Mouse (Mus musculus): ENCODE measurements around the gene Dmd. TPM values are rescaled to one million over a fixed set of nuclear protein-coding genes. Genes with fewer than 3 reads are reported as not detected.

Gene Dmd
- polyA plus RNA-seq (2015; fragmentation: Nextera tagmentation; extraction: Ambion mirVana): 8.2 and 9.4 TPM in 2 replicates

- Histone ChIP-seq H3K4me1 (ENCODE audit: insufficient read depth) (no peaks in the 10 kb centered on the region), H3K27ac (ENCODE audit: low read depth) (no peak within 1 kb of the TSS), H3K27me3 (ENCODE audit: insufficient read depth, low read length) (no peaks in the 10 kb centered on the region), H3K4me3 (ENCODE audit: low read depth, low read length) (no peak within 1 kb of the TSS), H3K9me3 (ENCODE audit: low read length) (no peaks in the 10 kb centered on the region), H3K9ac (replicated peaks) (no peak within 1 kb of the TSS), H3K36me3 (replicated peaks; ENCODE audit: insufficient read depth, low read length) (no peaks in the 10 kb centered on the region), H3K4me2 (ENCODE audit: low read depth, low read length) (no peak within 1 kb of the TSS)
- ATAC-seq (no peak), DNase-seq (no peak)
- 63% methylated on average over 3 of the region's 3 CpGs for WGBS (ENCODE audit: insufficient replicate concordance)
- TF ChIP-seq CTCF (IDR thresholded peaks at IDR 0.05; ENCODE audit: low read depth) (no peak), EP300 (IDR thresholded peaks at IDR 0.05; ENCODE audit: low read depth) (no peak)
Observed at GRCm38 (mm10) chrX:82948630-82949029, at the start of gene Dmd. Gene Dmd, plus strand, starts transcription at chrX:82948870.

- no peak overlapping the region for H3K27ac ChIP-seq (ENCODE audit: low read depth)
- TF ChIP-seq EP300 (IDR thresholded peaks at IDR 0.05; ENCODE audit: low read depth): no peak
- no peak for TF ChIP-seq CTCF (IDR thresholded peaks at IDR 0.05; ENCODE audit: low read depth)
Observed at GRCm38 (mm10) chrX:82901515-82901914, 47.2 kb upstream of the Dmd start.

GRCm38 (mm10) chrX:82987683-82988082, 39.0 kb downstream of the Dmd start:
- H3K27me3 ChIP-seq (ENCODE audit: insufficient read depth, low read length): no peaks in the 10 kb centered on the region
- H3K4me2 ChIP-seq (ENCODE audit: low read depth, low read length): no peak overlapping the region
- H3K9me3 ChIP-seq (ENCODE audit: low read length): no peaks in the 10 kb centered on the region
- no peaks in the 10 kb centered on the region for H3K36me3 ChIP-seq (replicated peaks; ENCODE audit: insufficient read depth, low read length)
- ATAC-seq (no peak), DNase-seq (no peak)
- TF ChIP-seq EP300 (IDR thresholded peaks at IDR 0.05; ENCODE audit: low read depth) (no peak), CTCF (IDR thresholded peaks at IDR 0.05; ENCODE audit: low read depth) (no peak)
- no peak overlapping the region for H3K27ac ChIP-seq (ENCODE audit: low read depth)
- no peak overlapping the region for H3K4me3 ChIP-seq (ENCODE audit: low read depth, low read length)
- WGBS (ENCODE audit: insufficient replicate concordance): 82% methylated on average over 1 of the region's 1 CpGs
- no peaks in the 10 kb centered on the region for H3K4me1 ChIP-seq (ENCODE audit: insufficient read depth)
- no peak overlapping the region for H3K9ac ChIP-seq (replicated peaks)

More at GRCm38 (mm10) chrX:82901515-82901914, 47.2 kb upstream of the Dmd start:
- Histone ChIP-seq H3K4me3 (ENCODE audit: low read depth, low read length) (no peak overlapping the region), H3K9me3 (ENCODE audit: low read length) (no peaks in the 10 kb centered on the region), H3K9ac (replicated peaks) (no peak overlapping the region), H3K36me3 (replicated peaks; ENCODE audit: insufficient read depth, low read length) (no peaks in the 10 kb centered on the region), H3K27me3 (ENCODE audit: insufficient read depth, low read length) (no peaks in the 10 kb centered on the region), H3K4me1 (ENCODE audit: insufficient read depth) (no peaks in the 10 kb centered on the region), H3K4me2 (ENCODE audit: low read depth, low read length) (no peak overlapping the region)
- no peak for ATAC-seq
- DNase-seq: no peak

- no peak overlapping the region for H3K4me2 ChIP-seq (ENCODE audit: low read depth, low read length)
- TF ChIP-seq CTCF (IDR thresholded peaks at IDR 0.05; ENCODE audit: low read depth): no peak
- TF ChIP-seq EP300 (IDR thresholded peaks at IDR 0.05; ENCODE audit: low read depth): no peak
- H3K4me1 ChIP-seq (ENCODE audit: insufficient read depth): no peaks in the 10 kb centered on the region
- no peak overlapping the region for H3K27ac ChIP-seq (ENCODE audit: low read depth)
- WGBS (ENCODE audit: insufficient replicate concordance): 70% methylated on average over 1 of the region's 1 CpGs
- no peaks in the 10 kb centered on the region for H3K27me3 ChIP-seq (ENCODE audit: insufficient read depth, low read length)
- H3K9ac ChIP-seq (replicated peaks): no peak overlapping the region
- no peaks in the 10 kb centered on the region for H3K9me3 ChIP-seq (ENCODE audit: low read length)
- ATAC-seq (no peak), DNase-seq (no peak)
- no peak overlapping the region for H3K4me3 ChIP-seq (ENCODE audit: low read depth, low read length)
- no peaks in the 10 kb centered on the region for H3K36me3 ChIP-seq (replicated peaks; ENCODE audit: insufficient read depth, low read length)
Observed at GRCm38 (mm10) chrX:83050190-83050589, 101.5 kb downstream of the Dmd start.

GRCm38 (mm10) chrX:83116171-83116876, 167.7 kb downstream of the Dmd start:
- Histone ChIP-seq H3K4me2 (ENCODE audit: low read depth, low read length) (no peak overlapping the region), H3K9ac (replicated peaks) (no peak overlapping the region), H3K4me1 (ENCODE audit: insufficient read depth) (no peaks in the 10 kb centered on the region), H3K36me3 (replicated peaks; ENCODE audit: insufficient read depth, low read length) (no peaks in the 10 kb centered on the region), H3K27ac (ENCODE audit: low read depth) (no peak overlapping the region), H3K9me3 (ENCODE audit: low read length) (no peaks in the 10 kb centered on the region), H3K4me3 (ENCODE audit: low read depth, low read length) (no peak overlapping the region), H3K27me3 (ENCODE audit: insufficient read depth, low read length) (no peaks in the 10 kb centered on the region)
- DNase-seq (no peak), ATAC-seq (no peak)
- 59% methylated on average over 2 of the region's 2 CpGs for WGBS (ENCODE audit: insufficient replicate concordance)
- TF ChIP-seq CTCF (IDR thresholded peaks at IDR 0.05; ENCODE audit: low read depth) (no peak), EP300 (IDR thresholded peaks at IDR 0.05; ENCODE audit: low read depth) (no peak)

GRCm38 (mm10) chrX:83117198-83117597, 168.5 kb downstream of the Dmd start:
- DNase-seq: no peak
- WGBS (ENCODE audit: insufficient replicate concordance): 75% methylated on average over 2 of the region's 2 CpGs
- no peaks in the 10 kb centered on the region for H3K4me1 ChIP-seq (ENCODE audit: insufficient read depth)
- H3K27me3 ChIP-seq (ENCODE audit: insufficient read depth, low read length): no peaks in the 10 kb centered on the region
- no peak for ATAC-seq
- no peak overlapping the region for H3K4me3 ChIP-seq (ENCODE audit: low read depth, low read length)
- H3K36me3 ChIP-seq (replicated peaks; ENCODE audit: insufficient read depth, low read length): no peaks in the 10 kb centered on the region
- no peak overlapping the region for H3K4me2 ChIP-seq (ENCODE audit: low read depth, low read length)
- TF ChIP-seq CTCF (IDR thresholded peaks at IDR 0.05; ENCODE audit: low read depth): no peak
- TF ChIP-seq EP300 (IDR thresholded peaks at IDR 0.05; ENCODE audit: low read depth): no peak
- no peak overlapping the region for H3K27ac ChIP-seq (ENCODE audit: low read depth)
- H3K9ac ChIP-seq (replicated peaks): no peak overlapping the region
- no peaks in the 10 kb centered on the region for H3K9me3 ChIP-seq (ENCODE audit: low read length)
